Mouse (Mus musculus): ENCODE measurements at regions not wholly inside any gene's neighbourhood (a gene's known extent, or its start where the extent isn't known, plus 50 kb on each side); places are given as distances from the start of the nearest gene placed in this dataset.
A peak's percentile ranks its signal among the peaks of the same experiment; 100 is the strongest.

GRCm38 (mm10) chr1:95762244-95762643, 94.9 kb upstream of the St8sia4 start:
- DNase-seq (ENCODE audit: low spot score): peak; percentile 61
- Histone ChIP-seq H3K4me1 (no peaks in the 10 kb centered on the region), H3K27ac (replicated peaks) (no peak overlapping the region), H3K36me3 (replicated peaks) (no peaks in the 10 kb centered on the region), H3K9me3 (no peaks in the 10 kb centered on the region), H3K27me3 (replicated peaks; ENCODE audit: low read depth, poor library complexity, severe bottlenecking) (no peaks in the 10 kb centered on the region), H3K4me3 (no peak overlapping the region)
- 5% methylated on average over 2 of the region's 2 CpGs for WGBS

- Histone ChIP-seq H3K4me3 (no peak overlapping the region), H3K9me3 (no peaks in the 10 kb centered on the region), H3K27me3 (replicated peaks; ENCODE audit: low read depth, poor library complexity, severe bottlenecking) (no peaks in the 10 kb centered on the region), H3K4me1 (no peaks in the 10 kb centered on the region), H3K27ac (replicated peaks) (no peak overlapping the region), H3K36me3 (replicated peaks) (no peaks in the 10 kb centered on the region)
- WGBS: 84% methylated on average over 8 of the region's 8 CpGs
- no peak for DNase-seq (ENCODE audit: low spot score)
Measured at GRCm38 (mm10) chr1:95754071-95754915, 86.9 kb upstream of the St8sia4 start.

- H3K27ac ChIP-seq (replicated peaks): no peak overlapping the region
- no peaks in the 10 kb centered on the region for H3K4me1 ChIP-seq
- WGBS: 89% methylated on average over 1 of the region's 1 CpGs
- no peak for DNase-seq (ENCODE audit: low spot score)
- no peaks in the 10 kb centered on the region for H3K9me3 ChIP-seq
- no peak overlapping the region for H3K4me3 ChIP-seq
- H3K27me3 ChIP-seq (replicated peaks; ENCODE audit: low read depth, poor library complexity, severe bottlenecking): no peaks in the 10 kb centered on the region
- H3K36me3 ChIP-seq (replicated peaks): no peaks in the 10 kb centered on the region
Measured at GRCm38 (mm10) chr1:95753517-95753916, 86.1 kb upstream of the St8sia4 start.

- H3K4me1 ChIP-seq: no peaks in the 10 kb centered on the region
- no peaks in the 10 kb centered on the region for H3K27me3 ChIP-seq (replicated peaks; ENCODE audit: low read depth, poor library complexity, severe bottlenecking)
- no peaks in the 10 kb centered on the region for H3K9me3 ChIP-seq
- H3K36me3 ChIP-seq (replicated peaks): no peaks in the 10 kb centered on the region
- DNase-seq (ENCODE audit: low spot score): no peak
- no peak overlapping the region for H3K4me3 ChIP-seq
- H3K27ac ChIP-seq (replicated peaks): no peak overlapping the region
- WGBS: 86% methylated on average over 1 of the region's 1 CpGs
Measured at GRCm38 (mm10) chr1:95748940-95749339, 81.6 kb upstream of the St8sia4 start.

- 84% methylated on average over 2 of the region's 2 CpGs for WGBS
- Histone ChIP-seq H3K4me3 (no peak overlapping the region), H3K36me3 (replicated peaks) (no peaks in the 10 kb centered on the region), H3K4me1 (no peaks in the 10 kb centered on the region), H3K27ac (replicated peaks) (no peak overlapping the region), H3K27me3 (replicated peaks; ENCODE audit: low read depth, poor library complexity, severe bottlenecking) (no peaks in the 10 kb centered on the region), H3K9me3 (no peaks in the 10 kb centered on the region)
- no peak for DNase-seq (ENCODE audit: low spot score)
Measured at GRCm38 (mm10) chr1:95747287-95747686, 79.9 kb upstream of the St8sia4 start.

GRCm38 (mm10) chr1:95744446-95744845, 77.1 kb upstream of the St8sia4 start:
- no peak overlapping the region for H3K27ac ChIP-seq (replicated peaks)
- WGBS: 70% methylated on average over 2 of the region's 2 CpGs
- H3K4me1 ChIP-seq: no peaks in the 10 kb centered on the region
- no peak overlapping the region for H3K4me3 ChIP-seq
- H3K27me3 ChIP-seq (replicated peaks; ENCODE audit: low read depth, poor library complexity, severe bottlenecking): no peaks in the 10 kb centered on the region
- no peaks in the 10 kb centered on the region for H3K36me3 ChIP-seq (replicated peaks)
- H3K9me3 ChIP-seq: no peaks in the 10 kb centered on the region
- no peak for DNase-seq (ENCODE audit: low spot score)

GRCm38 (mm10) chr1:95743334-95743733, 76.0 kb upstream of the St8sia4 start:
- WGBS: 90% methylated on average over 2 of the region's 2 CpGs
- Histone ChIP-seq H3K4me1 (no peaks in the 10 kb centered on the region), H3K27me3 (replicated peaks; ENCODE audit: low read depth, poor library complexity, severe bottlenecking) (no peaks in the 10 kb centered on the region), H3K4me3 (no peak overlapping the region), H3K27ac (replicated peaks) (no peak overlapping the region), H3K36me3 (replicated peaks) (no peaks in the 10 kb centered on the region), H3K9me3 (no peaks in the 10 kb centered on the region)
- DNase-seq (ENCODE audit: low spot score): no peak

GRCm38 (mm10) chr1:95719449-95719848, 52.1 kb upstream of the St8sia4 start:
- no peaks in the 10 kb centered on the region for H3K9me3 ChIP-seq
- H3K36me3 ChIP-seq (replicated peaks): no peaks in the 10 kb centered on the region
- H3K27me3 ChIP-seq (replicated peaks; ENCODE audit: low read depth, poor library complexity, severe bottlenecking): no peaks in the 10 kb centered on the region
- H3K27ac ChIP-seq (replicated peaks): no peak overlapping the region
- no peak for DNase-seq (ENCODE audit: low spot score)
- 81% methylated on average over 2 of the region's 2 CpGs for WGBS
- H3K4me3 ChIP-seq: no peak overlapping the region
- no peaks in the 10 kb centered on the region for H3K4me1 ChIP-seq

- Histone ChIP-seq H3K36me3 (replicated peaks) (no peaks in the 10 kb centered on the region), H3K27me3 (replicated peaks; ENCODE audit: low read depth, poor library complexity, severe bottlenecking) (no peaks in the 10 kb centered on the region), H3K27ac (replicated peaks) (no peak overlapping the region), H3K9me3 (no peaks in the 10 kb centered on the region), H3K4me3 (no peak overlapping the region), H3K4me1 (no peaks in the 10 kb centered on the region)
- no peak for DNase-seq (ENCODE audit: low spot score)
- WGBS: 93% methylated on average over 1 of the region's 1 CpGs
Measured at GRCm38 (mm10) chr1:95718794-95719193, 51.4 kb upstream of the St8sia4 start.
